Mouse (Mus musculus): Measurements from ENCODE around the gene Kdm1a. TPM values are rescaled to one million over a fixed set of nuclear protein-coding genes. Genes with fewer than 3 reads are reported as not detected.

The Kdm1a gene
- total RNA-seq, 2 experiments from 2014 or later, result 25.8 to 36.6 TPM

DNA sequence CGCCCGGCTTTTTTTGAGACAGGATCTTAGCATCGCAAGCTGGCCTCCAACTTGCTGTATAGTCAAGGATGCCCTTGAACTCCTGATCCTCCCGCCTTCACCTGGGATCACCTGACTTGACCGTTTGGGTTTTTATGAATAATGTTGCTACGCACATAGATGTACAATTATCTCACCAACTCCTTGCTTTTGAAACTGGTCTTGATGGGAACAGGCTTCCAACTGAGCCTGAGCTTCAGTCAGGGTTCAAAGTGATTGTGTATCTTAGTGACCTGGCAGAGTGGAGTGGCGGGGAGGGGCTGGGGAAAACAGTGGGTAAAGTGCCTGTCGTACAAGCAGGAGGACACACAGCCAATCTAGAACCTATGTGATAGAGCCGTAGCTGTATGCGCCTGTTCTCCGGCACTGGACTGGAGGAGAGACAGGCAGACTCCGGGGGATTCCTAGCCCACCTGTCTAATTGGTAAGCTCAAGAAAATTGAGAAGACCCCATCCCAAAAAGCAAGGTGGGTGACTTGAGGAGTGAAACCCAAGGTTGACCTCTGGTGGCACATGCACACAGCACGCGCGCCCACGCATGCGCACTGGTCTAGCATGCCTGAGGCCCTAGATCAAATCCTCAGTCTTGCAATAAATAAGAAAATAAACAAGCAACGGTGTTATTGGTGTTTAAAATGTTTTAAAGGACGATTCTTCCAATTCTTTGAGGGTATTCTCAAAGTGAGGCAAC lies 3.4 kb upstream of the Kdm1a start:
- ATAC-seq (ENCODE audit: poor library complexity, severe bottlenecking), result no peak

- no peak for ATAC-seq (ENCODE audit: poor library complexity, severe bottlenecking)
These were observed 437 bp downstream of the Kdm1a start for GRCm38 (mm10) chr4:136602018-136602554.

DNA sequence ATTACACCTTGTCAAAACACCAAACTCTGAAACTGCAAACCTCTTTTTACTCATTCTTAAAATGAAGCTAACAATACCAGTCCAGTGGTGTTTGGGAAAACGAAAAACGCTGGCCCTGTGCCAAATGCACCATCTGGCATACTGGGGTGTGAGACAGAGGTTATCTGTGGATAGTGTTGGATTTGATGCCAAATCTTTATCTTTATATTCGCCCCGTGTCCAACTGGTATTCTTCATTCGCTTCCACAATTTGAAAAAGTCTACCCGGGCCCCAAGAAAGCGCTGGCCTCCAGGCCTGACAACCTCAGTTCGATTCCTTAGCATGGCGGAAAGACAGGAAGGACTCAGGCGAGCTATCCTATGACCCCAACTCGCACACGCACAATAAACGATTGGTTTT lies 1.0 kb downstream of the Kdm1a start:
- ATAC-seq (ENCODE audit: poor library complexity, severe bottlenecking), result no peak

DNA sequence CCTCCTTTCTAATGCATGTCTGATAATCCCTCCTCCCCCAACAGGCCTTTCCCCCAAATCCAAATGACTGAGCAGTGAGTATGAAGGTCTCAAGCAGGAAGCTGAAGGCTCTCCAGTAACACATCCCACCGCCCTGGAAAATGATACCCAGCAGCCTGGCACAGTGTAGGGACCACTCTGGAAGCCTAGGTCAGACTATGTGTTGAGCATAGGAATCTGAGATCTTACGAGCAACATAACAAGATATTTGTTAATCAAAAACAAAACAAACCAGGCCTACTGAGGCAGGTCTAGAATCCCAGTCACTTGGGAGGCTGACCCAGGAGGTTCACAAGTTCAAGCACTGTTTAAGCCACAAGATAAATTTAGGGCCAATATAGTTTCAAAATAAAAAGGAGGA lies 2.0 kb downstream of the Kdm1a start:
- ATAC-seq (ENCODE audit: poor library complexity, severe bottlenecking), result no peak

DNA sequence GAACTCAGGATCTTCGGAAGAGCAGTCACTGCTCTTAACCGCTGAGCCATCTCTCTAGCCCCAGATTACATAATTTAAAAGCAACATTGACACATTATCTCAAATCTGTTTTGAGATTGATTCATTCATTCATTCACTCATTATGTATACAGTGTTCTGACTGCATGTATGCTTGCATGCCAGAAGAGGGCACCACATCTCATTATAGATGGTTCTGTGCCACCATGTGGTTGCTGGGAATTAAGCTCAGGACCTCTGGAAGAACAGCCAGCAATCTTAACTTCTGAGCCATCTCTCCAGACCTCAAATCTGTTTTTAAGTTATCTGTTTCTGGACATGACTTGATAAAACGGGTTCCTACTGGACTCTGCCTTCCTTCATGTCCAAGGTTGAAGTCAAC lies 2.7 kb downstream of the Kdm1a start:
- ATAC-seq (ENCODE audit: poor library complexity, severe bottlenecking), result no peak

DNA sequence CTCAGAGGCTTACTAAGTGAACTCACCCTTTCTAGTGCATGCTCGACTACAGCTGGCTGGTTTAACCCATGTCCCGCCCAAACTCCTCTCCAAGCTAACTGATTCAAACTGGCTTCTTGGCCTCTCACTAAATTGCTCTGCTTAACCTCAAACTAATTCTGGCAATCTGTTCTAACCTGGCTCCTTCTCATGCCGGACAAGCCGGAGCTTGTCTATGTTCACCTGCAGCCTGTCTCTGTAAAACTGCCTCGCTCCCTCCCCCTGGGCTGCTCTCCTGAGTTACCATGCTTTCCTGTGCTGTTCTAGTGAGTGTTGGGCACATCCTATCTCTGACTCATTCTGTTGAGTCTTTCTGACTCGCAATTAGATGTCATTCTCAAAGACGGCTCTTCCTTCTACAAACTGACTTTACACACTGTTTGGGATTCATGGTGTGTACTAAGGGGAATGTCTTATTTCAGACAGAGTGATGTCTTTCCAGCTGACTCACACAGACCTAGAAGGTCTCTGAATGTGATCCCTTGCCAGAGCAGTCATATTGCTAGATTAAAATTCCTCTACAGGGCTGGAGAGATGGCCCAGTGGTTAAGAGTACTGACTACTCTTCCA lies 4.2 kb downstream of the Kdm1a start:
- no peak for ATAC-seq (ENCODE audit: poor library complexity, severe bottlenecking)

DNA sequence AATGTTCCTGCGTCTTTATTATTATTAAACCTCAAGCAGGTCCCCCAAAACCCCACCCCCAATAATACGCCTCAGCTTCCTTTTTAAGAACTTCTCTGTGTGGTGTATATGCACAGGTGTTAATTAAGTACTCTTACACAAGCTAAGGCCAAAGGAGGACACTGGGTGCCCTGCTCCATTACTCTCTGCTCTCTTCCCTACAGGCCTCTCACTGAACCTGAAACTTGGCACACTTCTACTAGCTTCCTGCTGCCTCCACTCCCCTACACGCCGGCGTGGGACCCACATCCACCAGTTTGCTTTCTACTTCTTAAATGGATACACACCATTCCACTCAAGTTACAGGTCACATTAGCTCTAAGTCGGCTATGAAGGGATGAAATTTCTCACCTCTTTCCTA lies 7.3 kb downstream of the Kdm1a start:
- no peak for ATAC-seq (ENCODE audit: poor library complexity, severe bottlenecking)

GRCm38 (mm10) chr4:136594006-136594405 lies 8.5 kb downstream of the Kdm1a start:
- no peak for ATAC-seq (ENCODE audit: poor library complexity, severe bottlenecking)

- no peak for ATAC-seq (ENCODE audit: poor library complexity, severe bottlenecking)
These were observed 10.4 kb downstream of the Kdm1a start for GRCm38 (mm10) chr4:136592111-136592510.

- ATAC-seq (ENCODE audit: poor library complexity, severe bottlenecking), result no peak
These were observed 14.5 kb downstream of the Kdm1a start for GRCm38 (mm10) chr4:136588003-136588402.

DNA sequence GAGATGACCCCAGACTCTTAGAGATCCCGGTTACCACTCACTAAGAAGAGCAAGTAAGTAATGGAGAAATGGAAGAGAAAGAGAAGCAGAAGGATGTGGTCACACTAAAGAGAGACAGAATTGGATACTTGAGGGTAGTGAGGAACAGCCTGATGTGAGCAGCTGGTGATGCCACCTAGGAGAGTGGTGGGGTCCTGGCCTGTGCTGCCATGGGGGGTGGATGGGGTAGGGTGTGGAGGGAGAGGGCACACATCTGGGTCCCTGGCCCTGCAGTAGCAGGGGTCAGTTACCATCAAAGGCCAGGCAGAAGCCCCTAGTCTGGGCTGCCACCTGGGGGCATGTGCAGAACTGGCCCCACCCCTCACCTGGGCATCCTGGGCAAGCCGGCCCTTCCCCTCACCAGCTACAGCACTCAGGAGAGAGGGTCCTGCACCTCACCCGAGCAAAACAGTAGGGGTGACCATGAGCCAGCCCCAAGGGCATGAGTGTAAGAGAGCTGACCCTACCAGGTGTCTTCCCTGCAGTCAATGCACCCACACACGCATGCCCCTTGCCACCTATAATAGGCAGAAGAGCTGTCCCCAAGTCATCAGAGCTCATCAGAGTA lies 15.2 kb downstream of the Kdm1a start:
- ATAC-seq (ENCODE audit: poor library complexity, severe bottlenecking), result no peak

GRCm38 (mm10) chr4:136581885-136582284 lies 20.6 kb downstream of the Kdm1a start:
- no peak for ATAC-seq (ENCODE audit: poor library complexity, severe bottlenecking)

- ATAC-seq (ENCODE audit: poor library complexity, severe bottlenecking), result peak; percentile 51; the same call in 1 of the 2 replicates
These were observed 32.5 kb downstream of the Kdm1a start for GRCm38 (mm10) chr4:136569998-136570397.

GRCm38 (mm10) chr4:136568629-136569028 lies 33.9 kb downstream of the Kdm1a start:
- no peak for ATAC-seq (ENCODE audit: poor library complexity, severe bottlenecking)

DNA sequence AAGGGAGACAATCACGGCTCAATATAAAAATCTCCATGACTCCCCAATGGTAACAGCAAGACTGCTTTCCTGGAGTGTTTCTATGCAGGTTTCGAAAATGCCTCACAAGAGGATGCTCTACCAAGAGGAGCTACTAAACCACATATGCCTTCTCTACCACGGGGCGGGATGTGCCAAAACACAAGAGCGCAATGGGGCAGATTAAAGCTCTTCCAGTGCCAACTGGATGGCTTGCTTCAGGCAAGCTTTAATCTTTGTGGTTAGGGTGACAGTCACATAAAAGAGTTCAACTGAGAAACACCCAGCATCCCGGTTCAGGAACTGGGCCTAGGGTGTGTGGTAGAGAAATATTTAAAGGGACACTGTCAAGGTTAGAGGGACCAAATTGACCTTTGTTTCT lies 39.8 kb downstream of the Kdm1a start:
- ATAC-seq (ENCODE audit: poor library complexity, severe bottlenecking), result no peak

GRCm38 (mm10) chr4:136560270-136560991 lies 42.1 kb downstream of the Kdm1a start:
- no peak for ATAC-seq (ENCODE audit: poor library complexity, severe bottlenecking)

DNA sequence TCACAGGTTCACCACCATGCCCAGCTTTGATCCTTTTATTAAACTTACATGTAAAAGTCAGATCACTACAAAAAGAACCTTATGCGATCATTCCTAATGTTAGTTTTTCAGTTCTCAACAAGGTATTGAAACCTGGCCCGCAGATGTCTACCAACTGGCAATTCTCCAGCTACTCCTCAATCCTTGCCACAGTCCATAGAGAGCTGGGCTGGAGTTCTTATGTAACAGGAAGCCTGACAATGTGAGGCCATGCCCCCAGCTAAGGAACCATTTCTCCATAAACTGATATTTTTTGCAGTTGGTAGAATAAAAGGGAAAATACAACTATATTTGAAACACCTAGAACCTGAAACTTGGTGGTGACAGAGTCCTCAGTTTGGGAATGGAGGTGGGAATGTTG lies 42.8 kb downstream of the Kdm1a start:
- ATAC-seq (ENCODE audit: poor library complexity, severe bottlenecking), result no peak

DNA sequence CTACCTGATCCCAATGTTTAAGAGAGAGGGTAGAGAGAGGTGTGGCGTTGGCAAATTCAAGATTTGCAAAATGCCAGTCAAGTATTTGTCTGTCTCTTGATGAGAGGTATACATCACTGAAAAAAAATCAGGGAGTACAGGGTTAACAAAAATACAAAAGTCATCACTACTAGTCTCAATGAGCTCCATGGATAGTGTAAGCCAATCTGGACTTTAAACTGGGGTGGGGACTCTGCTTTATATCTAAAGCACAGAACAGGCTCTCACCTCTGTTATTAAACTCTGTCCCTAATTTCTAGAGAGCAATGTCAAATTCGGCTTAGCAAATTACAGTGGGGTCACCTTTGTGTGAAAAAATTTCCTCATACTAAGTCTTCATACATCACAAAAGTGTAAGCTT lies 44.9 kb downstream of the Kdm1a start:
- no peak for ATAC-seq (ENCODE audit: poor library complexity, severe bottlenecking)

DNA sequence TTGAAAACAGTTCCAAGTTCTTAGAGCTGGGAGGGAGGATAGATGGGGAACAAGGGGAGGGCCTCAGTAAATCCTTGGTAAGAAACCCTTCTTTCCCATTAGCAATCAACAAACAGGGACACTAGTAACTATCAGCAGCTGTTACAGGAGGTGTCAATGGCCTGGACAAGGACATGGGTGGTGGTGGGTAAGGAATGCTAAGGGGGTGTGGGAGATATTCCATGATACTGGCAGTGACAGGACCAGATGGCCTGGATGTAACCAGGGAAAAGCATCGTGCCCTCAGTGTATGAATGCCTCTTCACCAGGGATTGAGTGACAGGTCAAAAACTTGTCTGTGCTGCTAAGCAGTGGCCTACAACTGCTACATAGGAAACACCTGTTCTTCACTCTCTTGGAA lies 49.4 kb downstream of the Kdm1a start:
- ATAC-seq (ENCODE audit: poor library complexity, severe bottlenecking), result no peak

DNA sequence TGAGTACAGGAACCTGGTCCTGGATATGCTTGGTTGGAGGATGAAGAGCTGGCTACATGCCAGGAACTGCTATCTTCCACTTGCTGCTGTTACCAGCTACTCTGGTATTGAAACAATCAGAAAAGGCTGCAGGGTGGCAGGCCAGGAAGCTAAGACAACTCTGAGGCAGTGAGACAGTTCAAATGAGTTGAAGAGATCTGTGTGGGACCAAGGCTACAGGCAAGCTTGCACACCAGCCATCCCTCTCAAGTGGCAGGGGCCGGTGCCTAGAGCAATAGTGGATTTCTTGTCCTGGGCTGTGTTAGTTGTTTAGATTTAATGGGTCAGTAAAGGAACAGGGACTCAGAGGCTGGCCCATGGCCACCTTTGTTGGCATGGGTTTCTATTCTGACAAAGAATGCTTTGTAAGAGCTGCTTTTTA lies 54.1 kb downstream of the Kdm1a start:
- ATAC-seq (ENCODE audit: poor library complexity, severe bottlenecking), result no peak

- no peak for ATAC-seq (ENCODE audit: poor library complexity, severe bottlenecking)
These were observed 54.8 kb downstream of the Kdm1a start for GRCm38 (mm10) chr4:136547721-136548120.
